Mouse (Mus musculus): ENCODE measurements around the gene Abhd17a.

The Abhd17a gene

DNA sequence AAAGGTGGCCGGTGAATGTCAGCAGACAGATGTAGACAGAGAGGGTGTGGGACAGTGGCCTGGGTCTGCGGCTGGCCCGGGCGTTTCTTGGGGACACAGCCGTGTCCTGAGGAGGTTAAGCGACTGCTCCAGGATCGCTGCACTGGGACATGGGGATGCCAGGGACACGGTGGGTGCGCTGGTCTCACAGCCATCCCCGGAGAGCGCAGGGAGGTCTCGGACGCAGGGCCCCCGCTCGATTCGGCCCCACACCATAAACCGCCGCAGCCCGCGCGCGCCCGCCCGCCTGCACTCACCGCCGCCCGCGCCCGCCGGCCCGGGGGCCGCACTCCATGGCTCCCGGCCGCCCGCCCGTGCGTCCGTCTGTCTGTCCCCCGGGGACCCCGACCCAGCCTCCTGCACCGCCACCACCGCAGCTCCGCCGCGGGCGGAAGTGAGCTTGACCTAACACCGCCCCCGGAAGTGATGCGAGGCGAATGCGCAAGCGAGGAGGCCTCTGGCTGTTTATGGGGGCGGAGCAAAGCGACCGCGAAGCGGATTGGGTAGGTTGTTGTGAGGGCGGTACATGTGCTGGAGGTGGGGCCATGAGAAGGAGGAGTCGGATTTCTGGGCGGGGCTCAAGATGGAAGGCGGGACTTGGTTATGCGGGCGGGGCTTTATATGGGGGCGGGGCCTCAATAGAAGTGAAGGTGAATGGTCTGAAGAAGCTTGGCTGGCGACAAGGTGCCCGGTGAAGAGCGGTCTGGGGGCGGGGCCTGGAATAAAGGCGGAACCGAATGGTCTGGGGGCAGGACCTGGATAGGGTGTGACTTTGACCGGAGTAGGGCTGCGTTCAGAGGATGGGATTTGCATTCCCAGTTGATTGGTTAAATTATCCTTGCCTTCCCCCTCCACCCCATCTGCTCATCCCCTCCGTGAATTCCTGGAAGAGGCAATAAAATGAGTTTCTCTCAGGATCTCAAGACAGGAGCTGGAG, at the start of gene Abhd17a:
TSS of gene Abhd17a (minus strand) at position 463 of the 976 bp plus-strand sequence.
- DNase-seq (ENCODE audit: low read depth, low spot score), result peak; percentile 98

DNA sequence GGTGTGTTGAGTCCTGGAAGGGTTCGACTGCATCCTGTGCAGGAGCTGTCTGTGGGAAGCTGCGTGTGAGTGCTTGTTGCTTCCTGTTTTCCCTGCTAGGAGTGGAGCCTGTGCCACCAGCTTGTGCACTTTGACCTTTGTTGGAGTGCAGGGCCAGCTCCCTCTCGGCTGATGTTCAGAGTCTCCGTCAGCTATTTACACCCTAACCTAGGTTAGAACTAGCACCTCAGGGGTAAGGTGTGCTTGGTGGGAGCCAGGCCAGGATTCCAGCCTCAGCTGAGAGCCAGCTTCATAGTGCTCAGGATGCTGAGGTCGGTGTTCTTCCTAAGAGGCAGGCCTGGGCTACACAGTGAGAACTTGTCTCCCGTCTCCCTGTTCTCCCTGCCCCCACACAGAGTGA, 45.2 kb upstream of the Abhd17a start:
- DNase-seq (ENCODE audit: low read depth, low spot score), result no peak

DNA sequence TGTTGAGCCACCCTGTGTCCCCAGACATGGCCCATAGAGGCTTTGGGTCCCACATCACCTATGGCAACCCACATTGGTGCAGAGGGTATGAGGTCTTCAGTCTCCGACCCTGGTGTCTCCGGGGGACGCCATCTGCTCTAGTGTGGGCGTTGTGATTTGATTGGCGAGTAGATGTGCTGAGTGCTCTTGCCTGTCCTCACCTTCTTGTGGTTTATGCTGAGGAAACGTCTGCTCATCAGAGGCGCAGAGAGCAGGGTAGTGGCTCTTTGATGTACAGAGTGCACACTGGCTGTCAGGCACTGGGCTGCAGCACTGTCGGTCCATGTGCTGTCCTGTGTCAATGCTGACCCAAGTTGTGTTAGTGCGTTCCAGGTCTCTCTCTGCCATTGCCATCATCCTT, 38.8 kb upstream of the Abhd17a start:
- peak; percentile 68 for DNase-seq (ENCODE audit: low read depth, low spot score)

DNA sequence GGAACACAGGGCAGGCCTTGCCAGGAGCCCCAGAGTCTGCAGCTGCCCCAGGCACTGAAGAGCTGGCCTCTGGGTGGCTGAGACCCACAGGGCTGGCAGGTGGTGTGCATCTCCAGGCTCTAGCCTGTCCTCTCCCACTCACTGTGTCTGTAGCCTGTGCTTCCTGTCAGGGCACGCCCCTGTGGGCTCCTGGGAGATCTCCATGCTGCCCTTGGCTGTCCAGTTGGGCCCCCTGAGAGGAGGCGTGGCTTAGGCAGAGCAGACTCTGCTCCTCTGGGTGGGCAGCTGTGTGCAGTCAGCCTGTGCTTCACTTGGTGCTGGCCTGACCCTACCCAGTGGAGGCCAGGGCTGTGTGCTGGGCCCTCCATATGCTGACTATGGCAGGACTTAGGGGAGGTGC, 37.5 kb upstream of the Abhd17a start:
- DNase-seq (ENCODE audit: low read depth, low spot score), result no peak

DNA sequence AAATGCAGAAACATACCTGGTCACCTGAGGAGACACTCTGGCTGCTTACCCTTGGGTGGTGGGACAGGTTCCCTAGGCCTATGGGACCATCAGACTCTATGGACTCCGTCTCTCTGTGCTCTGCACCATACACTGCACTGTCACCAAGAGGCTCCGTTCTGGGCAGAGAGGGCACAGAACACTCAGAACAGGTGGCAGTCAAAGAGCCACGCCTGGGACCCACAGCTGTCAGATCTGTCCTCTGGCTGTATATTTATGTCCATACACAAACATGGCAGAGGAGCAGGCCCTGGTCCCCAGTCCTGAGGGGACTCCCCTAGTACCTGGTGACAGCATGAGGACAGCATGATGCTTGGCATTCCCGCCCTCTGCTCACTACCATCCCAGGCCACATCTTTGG, 35.6 kb upstream of the Abhd17a start:
- DNase-seq (ENCODE audit: low read depth, low spot score), result no peak

DNA sequence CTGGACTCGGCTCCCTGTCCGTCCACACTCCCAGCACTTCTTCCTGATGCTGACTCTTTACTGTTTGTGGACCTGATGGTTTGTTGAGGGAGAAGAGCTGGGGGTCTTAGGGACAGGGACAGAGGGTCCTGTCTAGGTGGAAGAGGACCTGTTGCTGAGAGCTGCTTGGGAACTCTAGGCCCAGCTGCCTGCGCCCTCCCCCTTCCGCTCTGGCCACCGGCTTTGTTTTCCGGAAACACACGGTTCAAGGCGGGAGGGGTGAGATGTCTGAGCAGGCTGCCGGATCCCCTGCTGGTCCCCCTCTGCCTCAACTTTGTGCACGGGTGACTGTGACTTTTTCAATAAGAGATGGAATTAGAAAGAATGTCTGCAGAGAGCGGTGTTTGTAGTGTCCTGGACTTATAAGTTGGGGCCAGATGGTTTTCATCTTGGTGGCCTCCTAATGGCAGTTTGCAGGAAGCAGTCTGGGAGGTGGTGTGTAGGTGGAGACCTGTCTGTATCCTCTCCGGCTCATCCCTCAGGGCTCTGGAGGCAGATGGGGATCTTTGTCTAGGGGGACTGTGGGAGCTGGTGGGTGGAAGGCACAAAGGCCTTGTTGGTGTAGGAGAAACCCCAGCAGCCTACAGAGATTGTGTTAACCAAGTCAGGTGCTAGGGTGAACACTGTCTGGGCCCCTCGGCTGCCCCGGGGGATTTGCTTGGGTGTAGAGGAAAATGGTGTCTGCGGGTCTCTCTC, 33.5 kb upstream of the Abhd17a start:
- DNase-seq (ENCODE audit: low read depth, low spot score), result peak; percentile 80

DNA sequence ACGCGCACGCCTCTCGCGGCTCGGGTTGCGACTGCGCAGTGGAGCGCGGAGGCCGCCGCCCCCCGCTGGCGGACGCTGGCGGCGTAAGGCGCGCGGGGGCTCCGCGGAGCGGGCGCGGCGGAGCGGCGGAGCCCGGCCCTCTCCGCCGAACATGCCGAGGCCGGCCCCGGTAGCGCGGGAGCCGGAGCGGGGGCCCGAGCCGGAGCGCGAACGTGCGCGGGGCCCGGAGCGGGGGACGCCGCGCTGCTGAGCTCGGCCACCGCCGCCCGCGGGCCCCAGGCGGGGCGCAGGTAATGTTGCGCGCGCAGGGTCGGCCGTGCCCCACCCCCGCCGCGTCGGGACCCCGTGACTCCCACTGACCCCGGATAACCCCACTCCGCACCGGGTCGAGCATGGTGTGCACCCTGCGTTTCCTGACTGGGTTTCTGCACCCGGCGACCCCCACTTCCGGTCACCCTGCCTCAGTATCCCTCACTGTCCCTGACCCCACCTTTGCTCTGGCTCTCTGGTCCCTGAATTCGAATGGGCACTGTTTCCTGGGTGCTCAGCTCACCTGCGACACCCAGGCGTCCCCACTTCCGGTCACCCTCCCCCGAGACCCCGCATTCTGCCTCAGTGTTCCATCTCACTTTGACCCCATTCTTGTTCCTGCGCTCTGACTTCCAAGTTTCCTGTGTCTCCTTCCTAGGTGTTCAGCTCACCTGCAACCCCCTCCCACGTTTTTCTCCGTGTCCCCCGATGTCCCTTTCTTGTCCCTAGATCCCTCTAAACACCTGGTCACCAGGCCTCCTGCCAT, 32.7 kb upstream of the Abhd17a start, which contains the start of gene Csnk1g2:
TSS of gene Csnk1g2 (plus strand) at position 178 of the 796 bp plus-strand sequence.
- no peak for DNase-seq (ENCODE audit: low read depth, low spot score)

DNA sequence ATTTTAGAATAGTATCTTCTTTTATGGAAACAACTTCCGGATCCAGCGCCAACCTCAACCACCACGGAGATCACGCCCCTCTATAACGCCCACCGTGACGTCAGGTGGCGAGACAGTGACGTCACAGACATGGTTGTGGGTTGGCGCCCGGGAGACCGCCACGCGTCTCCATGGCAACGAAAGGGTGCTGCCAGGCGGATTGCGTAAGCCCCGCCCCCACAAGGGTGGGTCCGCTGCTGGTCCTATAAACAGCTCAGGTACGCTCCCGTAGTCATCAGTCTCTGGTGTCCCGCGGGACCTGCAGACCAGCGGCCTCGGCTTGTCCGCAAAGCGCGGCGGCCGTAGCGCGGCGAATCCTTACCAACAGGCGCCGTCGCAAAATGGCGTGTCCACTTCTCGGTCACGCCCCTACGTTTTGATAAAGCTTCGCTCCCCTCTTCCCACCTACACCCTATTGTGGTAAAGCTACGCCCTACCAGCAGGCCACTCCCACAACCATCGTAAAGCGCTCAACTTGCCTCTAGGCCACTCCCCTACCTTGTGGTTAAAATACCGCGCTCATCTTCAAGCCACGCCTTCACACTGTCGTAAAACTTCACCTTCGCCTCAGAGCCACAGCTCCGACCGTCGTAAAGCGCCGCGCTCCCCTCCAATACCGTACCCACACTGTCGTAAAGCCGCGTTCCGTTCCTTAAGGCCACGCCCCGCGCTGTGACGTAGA, 32.0 kb upstream of the Abhd17a start:
- DNase-seq (ENCODE audit: low read depth, low spot score), result peak; percentile 100

DNA sequence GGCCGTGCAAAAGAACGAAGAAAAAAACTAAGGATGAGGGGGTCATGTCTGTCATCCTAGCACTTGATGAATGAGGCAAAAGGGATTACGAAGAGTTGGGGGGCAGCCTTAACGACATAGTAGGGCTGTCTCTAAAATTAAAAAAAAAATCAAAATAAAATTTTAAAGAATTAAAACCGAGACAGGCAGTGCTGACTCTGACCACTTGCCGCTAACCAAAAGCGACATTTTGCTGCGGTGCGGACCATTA, 31.5 kb upstream of the Abhd17a start:
- no peak for DNase-seq (ENCODE audit: low read depth, low spot score)

DNA sequence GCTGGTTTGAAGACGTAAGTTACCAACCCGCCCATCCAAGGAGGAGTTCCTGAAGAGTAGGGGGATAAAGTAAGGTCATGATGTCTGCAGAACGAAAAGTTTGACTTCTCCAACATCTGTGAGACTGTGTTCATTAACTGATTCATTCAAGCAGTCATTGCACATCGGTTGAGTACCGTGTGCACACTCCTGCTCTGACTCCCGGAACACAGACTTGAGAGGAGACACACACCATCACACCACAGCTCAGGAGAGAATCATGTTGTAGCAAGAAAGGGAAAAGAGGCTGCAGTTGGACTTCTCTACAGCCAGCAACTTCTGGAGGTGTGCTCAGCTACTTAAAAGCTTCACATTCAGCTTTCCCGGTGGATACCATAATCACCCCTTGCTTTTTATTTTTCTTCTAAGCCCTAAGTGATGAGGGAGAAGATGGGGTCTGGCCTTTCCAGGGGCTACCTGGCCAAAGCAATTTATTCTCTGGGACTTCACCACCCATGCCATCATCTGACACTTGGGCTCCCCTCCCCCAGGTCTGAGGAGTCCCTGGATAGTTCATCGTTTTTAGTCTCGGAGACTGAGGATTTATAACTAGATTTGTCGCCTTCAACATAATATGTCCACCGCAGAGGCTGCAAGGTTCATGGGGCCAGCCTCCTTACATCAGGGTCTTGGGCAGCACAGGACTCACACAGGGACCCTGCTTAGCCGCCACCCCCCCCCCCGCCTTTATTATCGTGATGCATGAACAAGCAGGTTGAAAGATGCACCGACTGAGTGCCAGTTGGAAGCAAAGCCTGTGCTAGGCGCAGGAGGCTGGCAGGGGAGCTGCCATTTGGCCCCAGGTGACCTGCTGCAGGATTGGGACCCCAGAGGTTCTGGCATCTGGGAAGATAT, 30.9 kb upstream of the Abhd17a start:
- DNase-seq (ENCODE audit: low read depth, low spot score), result no peak

DNA sequence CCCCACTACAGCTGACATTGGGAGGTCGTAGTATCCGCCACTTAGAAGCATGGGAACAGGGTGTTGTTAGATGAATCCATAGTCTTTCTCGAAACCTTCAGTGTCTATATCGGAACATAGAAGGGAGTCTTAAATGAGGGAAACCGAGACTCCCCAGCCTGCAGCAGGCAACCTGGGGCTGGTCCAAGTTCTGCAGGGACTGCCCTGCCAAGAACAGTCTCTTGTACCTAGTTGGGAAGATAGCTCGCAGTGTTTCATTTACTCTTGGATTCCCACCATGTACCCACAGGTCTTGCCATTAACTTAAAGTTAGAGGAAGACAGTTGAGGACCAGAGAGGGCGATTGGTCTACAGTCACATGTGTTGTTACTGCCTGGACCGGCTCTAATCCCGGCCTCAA, 30.2 kb upstream of the Abhd17a start:
- DNase-seq (ENCODE audit: low read depth, low spot score), result no peak

DNA sequence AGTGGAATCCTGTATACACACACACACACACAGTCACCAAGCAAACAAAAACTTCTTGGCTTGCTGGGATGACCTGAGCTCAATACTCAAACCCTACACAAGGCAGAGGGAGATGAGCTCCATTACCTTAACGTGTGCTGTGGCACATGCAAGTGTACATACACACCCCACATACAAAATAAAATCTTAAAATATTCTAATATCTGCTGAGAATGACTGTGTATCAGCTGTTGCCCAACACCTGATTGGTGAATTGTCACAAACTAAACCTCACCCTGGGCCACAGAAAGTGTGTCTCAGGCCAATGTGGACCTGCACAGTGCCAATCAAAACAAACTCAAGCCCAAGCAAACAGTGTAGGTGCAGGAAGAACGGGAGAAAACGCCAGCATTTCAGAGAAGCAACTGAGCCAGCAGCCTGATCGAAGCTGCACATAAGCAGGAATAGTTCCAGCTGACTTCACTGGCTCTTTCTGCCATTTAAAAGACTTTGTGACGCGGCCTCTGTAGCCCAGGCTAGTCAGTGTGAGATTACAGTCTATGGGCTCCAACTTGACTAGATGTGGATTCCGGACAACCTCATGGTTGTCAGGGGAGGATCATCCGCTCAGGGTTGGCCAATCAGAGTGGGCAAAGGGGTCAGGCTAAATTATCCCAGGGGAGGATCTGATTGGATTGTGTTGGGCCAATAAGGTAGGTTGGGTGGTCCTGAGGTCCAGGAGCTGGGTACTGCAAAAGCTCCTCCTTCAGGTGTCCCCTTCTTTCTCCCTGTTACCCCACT, 29.5 kb upstream of the Abhd17a start:
- no peak for DNase-seq (ENCODE audit: low read depth, low spot score)

DNA sequence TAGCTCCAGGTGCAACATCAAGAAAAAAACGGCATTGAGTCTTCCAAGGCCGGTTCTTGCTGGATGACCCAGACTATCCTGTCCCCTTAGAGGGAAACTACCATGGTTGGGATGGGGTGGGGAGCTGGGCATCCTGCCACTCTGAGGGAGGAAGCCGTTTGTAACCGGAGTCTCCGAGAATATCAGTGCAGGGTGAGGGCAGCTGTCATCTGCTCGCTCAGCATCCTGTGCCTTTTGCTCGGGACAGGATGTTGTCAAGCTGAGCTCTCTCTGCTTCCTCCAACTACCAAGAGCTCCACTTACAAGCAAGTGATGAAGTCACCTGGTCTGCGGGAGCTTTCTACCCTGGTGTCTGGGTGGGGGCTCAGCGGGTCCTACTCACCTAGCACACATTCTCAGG, 28.0 kb upstream of the Abhd17a start:
- peak; percentile 86 for DNase-seq (ENCODE audit: low read depth, low spot score)

DNA sequence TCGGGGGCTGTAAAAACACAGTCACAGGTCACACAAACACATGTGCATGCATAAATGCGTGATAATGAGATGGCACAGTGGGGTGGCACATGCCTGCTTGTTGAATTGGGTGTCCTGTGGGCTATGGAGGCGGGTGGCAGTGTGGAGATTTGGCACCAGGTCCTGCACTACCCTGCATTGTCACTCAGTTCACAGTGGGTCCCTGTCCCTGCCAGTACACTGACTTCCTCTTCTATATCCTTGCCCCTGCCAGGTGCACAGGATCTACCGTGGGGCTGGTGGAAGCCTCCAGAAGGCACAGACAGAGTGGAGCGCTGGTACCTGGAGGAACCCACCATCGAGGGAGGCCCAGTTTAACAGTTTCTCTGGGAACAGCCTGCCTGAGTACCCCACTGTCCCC, 24.2 kb upstream of the Abhd17a start:
- no peak for DNase-seq (ENCODE audit: low read depth, low spot score)

DNA sequence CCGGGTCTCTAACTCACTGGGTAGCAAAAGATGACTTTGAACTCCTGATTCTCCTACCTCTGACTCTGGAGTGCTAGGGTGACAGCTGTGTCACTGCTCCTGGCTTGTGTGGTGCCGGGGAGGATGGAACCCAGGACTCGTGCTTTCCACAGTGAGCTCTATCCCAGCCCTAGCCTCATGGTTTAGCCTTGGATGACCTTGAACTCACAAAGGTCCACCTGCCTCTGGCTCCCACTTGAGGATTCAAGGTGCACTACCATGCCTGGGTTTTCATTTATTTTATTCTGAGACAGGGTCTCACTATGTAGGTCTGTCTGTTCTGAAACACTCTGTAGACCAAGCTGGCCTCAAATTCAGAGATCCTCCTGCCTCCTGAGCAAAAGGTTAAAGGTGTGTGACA, 23.7 kb upstream of the Abhd17a start:
- no peak for DNase-seq (ENCODE audit: low read depth, low spot score)

DNA sequence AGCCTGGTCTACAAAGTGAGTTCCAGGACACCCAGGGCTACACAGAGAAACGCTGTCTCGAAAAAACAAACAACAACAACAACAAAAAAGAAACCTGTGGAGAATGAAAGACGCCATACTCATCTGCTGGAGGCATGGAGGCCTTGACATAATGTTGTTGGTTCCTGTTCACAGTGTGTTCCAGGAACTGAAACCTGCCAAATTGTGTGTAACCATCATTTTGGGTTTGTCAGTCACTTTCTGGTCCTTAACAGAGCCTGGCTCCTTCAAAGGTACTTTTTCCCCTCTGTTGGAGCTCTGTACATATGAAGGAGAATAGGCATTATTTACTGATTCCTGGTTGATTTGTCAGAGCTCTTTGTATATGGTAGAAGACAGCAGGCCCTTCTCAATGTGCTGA, 21.8 kb upstream of the Abhd17a start:
- no peak for DNase-seq (ENCODE audit: low read depth, low spot score)

DNA sequence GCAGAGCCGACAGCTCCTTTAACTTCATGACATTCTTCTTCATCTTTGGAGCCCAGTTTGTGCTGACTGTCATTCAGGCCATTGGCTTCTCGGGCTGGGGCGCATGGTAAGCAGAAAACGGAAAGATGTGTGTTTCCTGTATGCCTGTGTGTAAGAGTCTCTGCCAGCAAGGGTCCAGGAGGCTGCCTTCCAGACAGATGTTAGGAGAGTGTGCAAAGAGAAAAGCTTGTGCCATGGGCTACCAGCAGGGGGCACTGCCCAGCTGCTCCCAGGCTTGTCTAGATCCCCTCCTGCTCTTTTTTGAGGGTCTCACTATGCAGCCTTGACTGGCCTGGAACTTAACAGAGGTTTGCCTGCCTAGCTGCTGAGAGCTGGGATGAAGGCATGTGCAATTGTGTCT, 20.9 kb upstream of the Abhd17a start:
- peak; percentile 78 for DNase-seq (ENCODE audit: low read depth, low spot score)

DNA sequence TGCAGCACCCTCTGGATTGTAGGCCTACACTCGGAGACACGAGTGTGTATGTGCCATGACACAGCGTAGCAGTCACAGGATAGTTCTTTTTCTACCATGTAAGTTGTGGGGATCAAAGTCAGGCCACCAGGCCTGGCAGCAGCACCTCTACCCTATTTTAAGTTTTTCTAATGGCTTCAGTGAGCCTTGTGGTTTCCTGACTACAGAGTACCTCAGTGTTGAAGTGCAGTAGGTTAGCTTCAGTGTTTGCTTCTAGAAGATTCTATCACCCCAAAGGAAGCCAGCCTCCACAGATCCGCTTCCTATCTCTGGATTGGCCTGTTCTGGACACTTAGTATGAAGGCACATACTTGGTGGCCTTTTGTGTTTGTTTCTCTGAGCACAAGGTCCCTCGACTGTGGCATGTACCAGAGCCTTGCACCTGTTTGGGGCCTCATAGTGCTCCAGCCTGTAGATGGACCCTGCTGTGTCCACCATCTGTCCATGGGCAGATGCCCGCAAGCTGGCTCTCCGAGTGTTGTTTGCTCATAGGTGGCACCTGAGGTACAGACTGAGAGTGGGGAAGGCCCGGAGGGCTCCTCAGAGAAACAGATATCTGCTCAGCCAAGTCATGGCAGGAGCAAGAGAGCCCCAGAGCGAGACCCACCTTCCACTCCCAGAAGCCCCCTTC, 20.1 kb upstream of the Abhd17a start:
- peak; percentile 41 for DNase-seq (ENCODE audit: low read depth, low spot score)

DNA sequence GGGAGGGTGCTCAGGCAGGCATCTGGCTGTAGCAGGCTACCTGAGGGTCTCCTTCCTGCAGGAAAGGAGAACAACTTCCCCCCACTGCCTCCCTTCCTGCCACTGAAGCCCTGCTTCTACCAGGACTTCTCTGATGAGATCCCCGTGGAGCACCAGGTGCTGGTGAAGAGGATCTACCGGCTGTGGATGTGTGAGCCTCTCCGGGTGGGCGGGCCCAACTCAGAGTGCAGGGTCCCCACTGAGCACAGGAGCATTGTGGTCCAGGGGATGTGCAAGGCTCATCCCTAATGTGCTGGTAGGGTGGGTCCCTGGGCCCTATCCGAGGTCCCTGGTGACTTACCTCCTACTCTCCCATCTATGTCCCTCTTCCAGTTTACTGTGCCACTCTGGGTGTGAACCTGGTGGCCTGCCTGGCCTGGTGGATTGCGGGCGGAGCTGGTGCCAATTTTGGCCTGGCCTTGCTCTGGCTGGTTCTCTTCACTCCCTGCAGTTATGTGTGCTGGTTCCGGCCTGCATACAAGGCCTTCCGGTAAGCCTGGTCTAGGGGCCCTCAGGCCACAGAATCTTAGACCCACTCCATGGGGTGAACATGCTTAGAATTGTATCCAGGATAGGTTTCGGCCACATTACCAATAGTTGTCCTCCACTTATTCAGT, 19.3 kb upstream of the Abhd17a start:
- DNase-seq (ENCODE audit: low read depth, low spot score), result no peak
